Mouse (Mus musculus) left cerebral cortex, postnatal 4 days (tissue): ENCODE data around the gene Plekha3. TPM values are rescaled to one million over a fixed set of nuclear protein-coding genes. Genes with fewer than 3 reads are reported as not detected.

Experiments used
- DNase-seq: peaks from one replicate; pipeline ENCODE4 v3.0.0-alpha.2; 2022
- intact Hi-C: fragments of 180-260 bp; cut with DNase I; formaldehyde crosslinking; loops from one replicate; pipeline ENCODE4 v1.15.1; 2025
- total RNA-seq, 2 experiments: library from RNA; stranded (reverse); gene quantifications; 2 replicates each; pipeline ENCODE4 v1.2.3; 2021

The Plekha3 gene
- 10 to 100 TPM; 21.2 to 23.5 TPM for total RNA-seq

DNA sequence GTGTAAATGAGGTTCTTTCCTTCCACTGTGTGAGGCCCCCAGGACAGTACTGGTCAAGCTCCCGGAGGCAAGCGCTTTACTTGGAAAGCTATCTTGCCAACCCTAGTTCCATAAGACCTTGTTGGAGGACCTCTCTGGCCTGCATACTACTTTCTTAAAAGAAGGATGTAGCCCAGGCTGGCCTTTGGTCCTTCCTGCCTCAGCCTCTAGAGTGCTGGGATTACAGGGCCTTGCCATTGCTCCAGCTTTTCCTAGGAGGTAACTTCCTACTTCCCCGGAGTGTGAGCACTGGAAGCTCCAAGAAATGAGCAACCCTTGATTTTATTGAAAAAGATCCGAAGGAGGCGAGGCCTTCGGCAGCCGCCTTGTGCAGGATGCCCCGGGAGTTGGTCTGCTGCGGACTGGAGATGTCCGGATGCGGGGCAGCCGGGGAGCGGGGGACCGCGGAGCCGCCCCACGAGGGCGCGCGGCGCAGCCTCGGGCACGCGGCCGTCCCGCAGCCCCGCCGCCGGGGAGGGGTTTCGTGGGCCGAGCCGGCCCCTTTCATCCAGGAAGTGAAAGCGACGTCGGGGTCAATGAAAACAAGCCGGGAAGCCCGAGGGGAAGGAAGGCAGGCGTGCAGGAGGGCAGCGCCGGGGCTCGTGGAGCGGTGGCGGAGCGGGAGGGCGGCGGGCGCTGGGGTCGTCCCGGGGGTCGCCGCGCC, at the start of gene Plekha3:
TSS of gene Plekha3 (plus strand) at position 557 of the 703 bp plus-strand sequence.
- DNase-seq = peak; percentile 84
- intact Hi-C loops = no loop called here

DNA sequence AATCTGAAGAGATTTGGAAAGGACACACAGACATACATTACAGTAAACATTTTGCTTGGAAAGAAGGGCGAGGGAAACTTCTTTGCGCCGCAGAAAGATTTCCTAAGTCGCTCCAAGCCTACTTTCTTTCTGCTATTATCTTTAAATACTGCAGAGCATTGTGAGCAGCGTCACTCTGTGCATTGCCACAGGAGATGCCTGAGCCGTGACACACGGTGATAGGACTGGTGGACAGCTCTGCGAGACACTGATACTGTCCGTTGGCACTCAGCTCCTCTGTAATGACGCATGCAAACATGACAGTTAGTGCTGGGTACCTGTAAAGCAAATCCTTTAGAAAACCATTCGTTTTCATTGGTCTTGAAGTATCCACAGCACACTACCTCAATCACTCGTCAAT, 44.8 kb upstream of the Plekha3 start:
- DNase-seq = no peak
- intact Hi-C loops = loop anchor here (5.0 kb wide), 1 partner anchor 248 kb away; no protein-coding TSS in a partner anchor

DNA sequence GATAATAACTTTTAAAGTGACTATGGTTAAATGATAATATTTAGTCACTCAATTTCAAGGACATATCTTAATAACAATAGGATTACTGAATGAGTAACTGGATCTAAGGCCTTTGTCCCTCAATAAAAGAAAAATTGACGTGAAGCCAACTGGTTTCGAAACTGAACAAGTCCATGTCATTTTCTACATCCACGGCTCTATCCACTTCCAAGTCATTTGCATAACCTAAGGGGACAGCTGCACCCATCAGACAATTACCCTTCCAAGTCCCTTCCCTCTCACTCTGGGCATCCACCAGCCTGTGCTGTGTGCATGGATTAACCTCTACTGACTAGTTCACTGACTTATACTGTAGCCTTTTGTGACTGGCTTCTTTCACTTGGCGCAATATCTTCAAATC, 43.5 kb upstream of the Plekha3 start:
- intact Hi-C loops = loop anchor here (5.0 kb wide), 1 partner anchor 249 kb away; no protein-coding TSS in a partner anchor
- DNase-seq = peak; percentile 22

DNA sequence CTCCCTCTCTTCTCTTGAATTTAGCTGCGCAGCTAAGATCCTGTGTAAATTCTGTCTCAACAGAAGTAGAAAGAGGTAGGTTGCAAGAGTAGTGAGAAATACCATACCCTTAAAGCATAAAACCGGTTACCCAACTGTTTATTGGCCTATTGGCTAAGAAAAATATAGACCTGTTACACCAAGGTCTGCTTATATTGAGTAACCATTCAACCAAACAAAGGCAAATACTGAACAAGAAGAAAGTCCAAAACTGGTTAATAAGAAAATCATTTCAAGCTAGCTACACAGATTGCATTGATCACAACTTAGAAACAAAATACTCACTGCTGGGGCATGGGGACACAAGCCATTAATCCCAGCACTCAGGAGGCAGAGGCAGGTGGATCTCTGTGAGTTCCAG, 35.4 kb upstream of the Plekha3 start:
- DNase-seq = no peak
- intact Hi-C loops = no loop called here

DNA sequence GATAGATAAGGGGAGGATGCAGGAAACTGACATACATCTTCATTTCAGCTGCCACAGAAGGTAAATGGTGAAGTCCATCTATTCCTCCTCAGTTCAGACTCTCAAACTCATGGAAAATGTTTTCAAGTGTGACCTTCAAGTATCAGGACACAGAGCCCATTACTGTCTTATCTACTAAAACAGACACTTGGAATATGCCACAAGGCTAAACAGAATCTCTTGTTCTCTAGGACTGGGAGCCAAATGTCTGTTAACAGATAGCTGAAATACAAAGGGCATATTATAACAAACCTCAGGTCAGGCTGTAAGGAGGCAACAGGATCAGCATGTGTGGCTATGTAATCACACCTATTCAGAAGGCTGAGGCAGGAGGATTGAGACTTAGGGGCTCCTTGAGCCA, 31.3 kb upstream of the Plekha3 start:
- intact Hi-C loops = no loop called here
- no peak for DNase-seq

DNA sequence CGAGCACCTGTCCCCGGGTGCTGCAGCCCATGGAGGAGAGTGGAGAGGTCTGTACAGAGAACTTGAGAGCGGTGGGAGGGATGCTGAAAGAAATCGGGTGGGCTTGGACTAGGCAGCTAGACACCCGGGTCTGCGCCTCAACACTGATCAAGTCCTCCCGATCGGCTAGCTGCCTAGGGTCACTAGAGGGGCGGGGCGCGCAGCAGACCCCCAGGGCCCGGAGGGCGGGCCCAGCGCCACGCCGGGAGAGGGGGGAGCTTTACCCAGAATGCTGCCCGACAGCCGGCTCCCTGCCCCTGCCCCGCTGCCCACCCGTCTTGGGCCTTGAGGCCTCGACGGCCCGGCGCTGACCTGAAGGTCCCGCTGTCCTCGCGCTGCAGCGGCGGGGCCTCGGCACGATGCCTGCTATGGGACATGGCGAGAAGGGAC, 27.6 kb upstream of the Plekha3 start:
- intact Hi-C loops = no loop called here
- DNase-seq = peak; percentile 77

DNA sequence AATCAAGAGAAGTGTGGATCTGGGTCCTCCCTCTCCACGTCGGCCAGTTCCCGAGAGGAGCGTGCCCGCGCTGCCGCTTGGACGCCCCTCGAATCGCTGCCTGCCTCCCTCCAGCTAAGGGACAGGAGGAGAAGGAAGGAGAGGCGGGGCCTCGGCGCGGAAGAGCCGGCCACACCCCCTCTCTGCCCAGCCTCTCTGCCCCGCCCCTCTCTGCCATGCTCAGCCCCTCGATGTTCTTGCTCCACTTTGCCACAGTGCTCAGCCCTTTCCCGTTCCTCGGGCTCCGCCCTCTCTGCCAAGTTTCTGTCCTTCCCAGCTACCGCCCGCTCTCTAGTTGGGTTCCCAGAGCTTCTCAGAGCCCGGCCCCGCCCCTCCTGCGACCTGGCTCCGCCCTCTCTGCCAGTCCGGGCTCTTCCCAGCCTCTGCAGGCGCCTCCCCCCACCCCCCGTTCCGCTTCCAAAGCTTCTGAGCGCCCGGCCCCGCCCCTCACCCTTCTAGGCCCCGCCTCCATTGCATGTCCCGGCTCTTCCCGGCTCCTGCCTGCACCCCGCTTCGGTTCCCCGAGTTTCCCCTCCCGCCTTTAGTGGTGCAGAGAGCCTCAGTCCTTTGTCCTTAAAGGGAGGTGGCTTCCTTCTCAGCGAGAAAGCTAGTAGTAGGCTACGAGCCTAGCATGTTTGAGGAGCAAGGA, 27.1 kb upstream of the Plekha3 start, which contains the start of the genes Prkra and Pjvk:
TSS of gene Prkra (minus strand) at position 133 of the 688 bp plus-strand sequence.
TSS of gene Pjvk (plus strand) at position 594 of the 688 bp plus-strand sequence.
- DNase-seq = peak; percentile 100
- intact Hi-C loops = no loop called here

DNA sequence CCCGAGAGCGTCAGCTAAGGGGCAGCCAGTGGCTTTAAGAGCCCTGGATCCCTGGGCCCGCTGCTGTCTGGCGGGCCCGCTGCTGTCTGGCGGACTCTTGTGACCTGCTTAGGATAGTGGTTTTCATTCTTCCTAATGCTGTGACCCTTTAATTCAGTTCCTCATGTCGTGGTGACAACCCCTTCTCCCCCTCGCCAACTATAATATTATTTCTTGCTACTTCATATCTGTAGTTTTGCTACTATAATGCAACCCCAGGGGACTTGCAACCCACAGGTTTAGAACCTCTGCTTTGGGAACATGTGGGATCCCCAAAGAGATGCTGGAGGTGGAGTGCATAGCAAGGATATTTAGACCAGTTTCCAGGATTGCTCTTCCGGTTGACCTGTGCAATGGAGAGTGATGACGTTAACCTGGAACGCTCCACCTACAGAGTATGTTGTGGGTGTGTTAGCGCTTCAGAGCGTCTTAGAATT, 26.4 kb upstream of the Plekha3 start:
- peak; percentile 44 for DNase-seq

DNA sequence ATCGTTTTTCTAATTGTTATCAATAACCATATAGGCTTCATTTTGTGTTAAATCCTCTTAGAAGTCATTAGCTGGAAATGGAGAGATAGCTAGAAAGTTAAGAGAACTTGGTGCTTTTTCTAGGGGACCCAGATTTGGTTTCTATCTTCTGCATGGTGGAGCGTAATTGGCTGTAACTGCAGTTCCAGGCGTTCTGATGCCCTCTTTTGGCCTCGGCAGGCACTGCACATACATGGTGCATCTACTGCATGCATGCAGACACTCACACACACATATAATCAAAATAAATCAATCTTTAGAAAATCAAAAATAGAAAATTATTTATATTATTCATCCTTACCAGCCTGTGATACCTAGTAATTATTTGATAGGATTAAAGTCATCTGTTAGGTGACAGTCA, 22.0 kb upstream of the Plekha3 start:
- no peak for DNase-seq
- intact Hi-C loops = no loop called here

More for the DNA sequence above, 26.4 kb upstream of the Plekha3 start:
- intact Hi-C loops = no loop called here

DNA sequence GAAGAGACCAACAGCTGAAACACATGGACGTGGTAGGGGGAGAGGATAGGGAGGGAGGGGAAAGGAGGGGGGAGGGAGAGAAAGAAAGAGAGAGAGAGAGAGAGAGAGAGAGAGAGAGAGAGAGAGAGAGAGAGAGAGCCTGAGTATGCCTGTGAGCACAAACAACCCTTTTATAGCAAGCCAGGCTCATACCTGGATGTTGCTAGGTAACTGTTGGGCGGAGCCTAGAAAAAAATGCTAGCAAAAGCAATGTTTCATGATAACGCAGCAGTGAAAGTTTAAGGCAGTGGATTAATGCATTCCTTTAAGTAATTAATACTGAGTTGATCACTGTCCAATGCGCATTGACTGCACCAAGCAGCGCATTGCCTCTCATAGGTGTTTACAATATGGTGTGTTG, 20.4 kb upstream of the Plekha3 start:
- DNase-seq = no peak
- intact Hi-C loops = no loop called here

DNA sequence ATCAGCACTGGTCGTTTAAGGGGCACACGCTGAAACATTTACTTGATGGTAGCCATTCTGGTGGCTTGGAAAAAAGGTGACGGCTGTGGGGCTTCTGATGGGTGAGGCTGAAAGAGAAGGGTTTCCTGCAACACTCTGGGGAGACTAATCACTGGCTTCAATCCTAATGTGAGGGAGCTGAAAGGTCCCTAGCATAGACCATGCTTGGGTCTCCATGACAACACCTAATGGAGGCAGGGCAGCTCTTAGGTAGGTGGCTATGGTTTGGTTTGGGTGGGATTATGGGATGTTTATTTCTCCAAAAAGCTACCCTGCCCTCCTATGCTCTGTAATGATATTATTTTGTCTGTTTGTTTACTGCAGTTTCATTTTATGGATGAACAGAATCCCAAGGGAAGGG, 19.6 kb upstream of the Plekha3 start:
- no peak for DNase-seq
- intact Hi-C loops = no loop called here

DNA sequence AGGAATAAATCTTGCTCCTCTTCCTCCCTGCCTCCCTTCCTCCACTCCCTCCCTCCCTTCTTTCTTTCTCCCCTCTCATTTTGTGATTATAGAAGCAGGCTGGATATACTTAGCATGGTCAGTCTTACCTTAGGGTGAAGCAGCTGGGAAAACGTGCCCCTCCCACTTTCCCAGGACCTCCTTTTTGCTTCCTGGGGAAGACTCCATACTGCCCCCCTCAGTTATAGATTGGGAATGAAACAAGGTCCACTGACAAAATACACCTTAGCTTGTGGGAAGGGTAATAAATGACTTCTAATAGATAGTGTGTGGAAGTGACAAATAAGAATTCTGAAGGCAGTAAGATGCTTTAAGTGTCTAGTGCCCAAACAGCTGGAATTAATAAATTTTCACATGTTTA, 19.1 kb upstream of the Plekha3 start:
- DNase-seq = no peak
- intact Hi-C loops = no loop called here

DNA sequence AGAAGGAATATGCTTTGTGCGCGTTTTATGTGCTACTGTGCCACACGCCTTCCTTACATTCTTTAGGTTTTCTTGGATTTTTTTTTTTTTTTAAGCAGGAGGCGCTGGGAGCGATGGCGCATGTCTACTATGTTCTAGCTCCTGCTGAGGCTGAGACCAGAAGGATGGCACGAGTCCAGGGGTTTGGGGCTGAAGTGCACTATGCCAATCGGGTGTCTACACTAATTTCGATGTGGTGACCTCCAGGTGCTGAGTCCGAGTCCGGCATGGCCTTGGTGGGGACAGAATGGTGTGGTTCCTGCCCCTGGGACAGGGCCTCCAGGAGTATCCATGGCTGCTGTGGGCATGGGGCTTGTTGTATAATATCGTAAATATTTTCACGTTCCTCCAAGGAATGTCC, 16.5 kb upstream of the Plekha3 start:
- intact Hi-C loops = no loop called here
- DNase-seq = peak; percentile 37

DNA sequence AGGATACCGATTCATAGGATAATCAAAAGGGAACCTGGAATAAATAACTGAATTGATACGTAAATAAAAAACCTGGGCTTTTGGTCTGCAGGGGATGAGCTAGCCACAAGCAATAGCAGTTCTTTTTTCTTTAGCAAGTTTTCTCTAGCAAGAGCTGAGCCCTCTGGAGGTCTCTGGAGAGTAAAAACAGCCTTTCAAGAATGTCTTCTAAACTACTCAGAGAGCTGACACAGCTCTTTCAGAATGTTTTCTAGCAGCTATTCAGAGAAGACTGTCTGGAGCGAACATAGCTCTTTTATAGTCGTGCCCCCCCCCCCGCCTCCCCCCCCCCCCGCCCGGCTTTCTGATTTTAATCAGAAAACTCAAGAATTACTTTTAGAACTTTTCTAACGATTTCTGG, 15.7 kb upstream of the Plekha3 start:
- intact Hi-C loops = no loop called here

DNA sequence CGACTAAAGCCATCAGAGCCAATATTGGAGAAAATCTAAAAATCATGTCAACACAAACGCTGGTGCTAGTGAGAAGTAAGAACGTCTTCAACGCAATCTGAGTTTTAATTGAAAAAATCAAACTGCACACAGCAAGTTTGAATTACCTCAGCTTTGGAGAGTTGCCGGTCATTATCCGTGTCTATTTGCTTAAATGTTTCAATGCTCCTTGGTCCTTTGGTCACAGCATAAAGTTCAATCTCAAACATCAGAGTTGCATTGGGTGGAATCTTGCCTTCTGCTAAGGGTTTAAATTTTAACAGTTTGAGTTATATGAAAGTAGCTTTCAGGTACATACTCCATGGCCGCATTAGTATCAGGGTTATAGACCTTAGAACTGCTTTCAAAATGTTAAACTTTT, 9.6 kb upstream of the Plekha3 start:
- intact Hi-C loops = no loop called here
- no peak for DNase-seq

More for the DNA sequence above, 15.7 kb upstream of the Plekha3 start:
- no peak for DNase-seq

DNA sequence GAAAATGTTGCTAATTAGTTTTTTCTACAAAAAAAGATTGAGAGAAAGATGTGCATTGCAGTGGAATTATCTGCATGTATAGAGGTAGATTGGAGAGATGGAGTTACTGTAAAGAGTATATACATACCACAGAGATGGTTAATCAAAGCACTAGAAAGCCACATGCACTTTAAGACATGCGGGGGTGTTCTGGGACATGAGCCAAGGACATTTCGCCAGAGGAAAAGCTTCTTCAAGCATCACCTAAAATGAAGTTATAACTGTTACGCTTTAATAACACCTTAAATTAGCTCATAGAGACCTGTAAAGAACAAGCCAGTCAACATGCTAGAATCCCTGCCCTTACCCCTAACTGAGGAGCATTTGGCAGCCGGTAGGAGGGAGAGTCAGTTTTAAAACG, 7.9 kb upstream of the Plekha3 start:
- intact Hi-C loops = no loop called here
- DNase-seq = no peak

DNA sequence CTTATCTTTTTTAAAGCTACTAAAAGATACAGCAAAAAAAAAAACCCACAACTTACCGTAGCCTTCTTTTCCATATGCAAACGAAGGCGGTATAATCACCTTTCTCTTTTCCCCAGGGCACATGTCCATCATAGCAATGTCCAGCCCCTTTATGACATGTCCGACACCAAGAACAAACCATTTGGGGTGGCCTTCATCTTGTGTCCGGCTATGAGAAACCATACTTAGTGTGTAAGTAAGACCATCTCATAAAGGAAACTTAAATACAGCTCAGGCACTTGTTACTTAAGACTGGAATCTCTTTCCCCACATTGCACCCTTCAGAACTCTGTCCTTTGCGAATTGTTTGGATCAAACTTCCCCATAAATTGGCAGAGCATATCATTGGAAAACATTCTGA, 3.4 kb upstream of the Plekha3 start:
- no peak for DNase-seq
- intact Hi-C loops = no loop called here

DNA sequence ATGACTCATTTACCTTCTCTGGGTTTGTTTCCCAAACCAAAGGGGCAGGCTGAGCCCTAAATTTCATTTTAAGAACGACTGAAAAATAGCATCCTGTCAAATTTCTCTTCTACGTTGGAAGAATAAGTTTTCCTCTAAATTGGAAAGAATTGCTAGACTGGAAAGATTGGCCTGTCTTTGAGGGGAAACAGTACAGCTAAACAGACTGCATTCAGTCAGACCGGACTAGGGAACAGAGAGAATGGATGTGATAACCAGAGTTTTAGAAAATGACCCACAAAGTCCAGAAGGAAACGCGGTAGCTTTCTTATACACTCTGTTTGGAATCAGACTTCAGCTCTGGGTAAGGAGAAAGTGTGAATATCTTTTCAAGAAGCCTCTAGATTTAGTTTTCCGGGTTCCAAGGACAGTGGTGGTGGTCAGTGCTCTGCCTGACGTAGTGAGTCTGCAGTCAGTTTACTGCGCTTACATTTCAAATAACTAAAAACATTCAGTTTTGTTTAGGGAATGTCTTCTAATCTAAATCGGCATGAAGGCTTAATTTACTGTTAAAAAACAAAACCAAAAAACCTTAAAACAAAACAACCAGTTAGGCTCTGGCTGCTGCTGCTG, 2.8 kb upstream of the Plekha3 start:
- intact Hi-C loops = no loop called here
- DNase-seq = no peak

DNA sequence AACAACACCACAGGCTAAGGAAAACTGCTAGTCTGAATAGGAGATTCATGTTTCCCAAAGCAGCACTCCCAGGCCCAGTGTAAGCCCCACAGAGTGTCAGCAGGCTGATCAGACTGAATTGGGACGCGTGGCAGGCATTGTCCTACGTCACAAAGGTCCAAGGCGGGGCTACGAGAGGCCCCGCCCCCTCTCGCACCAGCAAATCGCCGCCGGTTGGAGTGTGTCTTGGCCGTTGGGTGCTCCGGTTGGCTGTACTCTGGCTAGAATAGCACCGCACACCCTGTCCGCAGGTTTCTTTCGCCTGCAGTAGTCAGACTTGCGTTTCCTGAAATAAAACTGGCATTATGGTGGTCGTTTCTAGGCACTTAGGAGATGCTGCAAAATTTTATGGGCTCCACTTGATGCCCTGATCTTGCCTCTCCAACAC, 2.1 kb upstream of the Plekha3 start, which contains the start of gene Fkbp7:
TSS of gene Fkbp7 (minus strand) at position 151 of the 427 bp plus-strand sequence.
- intact Hi-C loops = no loop called here
- peak; percentile 92 for DNase-seq

DNA sequence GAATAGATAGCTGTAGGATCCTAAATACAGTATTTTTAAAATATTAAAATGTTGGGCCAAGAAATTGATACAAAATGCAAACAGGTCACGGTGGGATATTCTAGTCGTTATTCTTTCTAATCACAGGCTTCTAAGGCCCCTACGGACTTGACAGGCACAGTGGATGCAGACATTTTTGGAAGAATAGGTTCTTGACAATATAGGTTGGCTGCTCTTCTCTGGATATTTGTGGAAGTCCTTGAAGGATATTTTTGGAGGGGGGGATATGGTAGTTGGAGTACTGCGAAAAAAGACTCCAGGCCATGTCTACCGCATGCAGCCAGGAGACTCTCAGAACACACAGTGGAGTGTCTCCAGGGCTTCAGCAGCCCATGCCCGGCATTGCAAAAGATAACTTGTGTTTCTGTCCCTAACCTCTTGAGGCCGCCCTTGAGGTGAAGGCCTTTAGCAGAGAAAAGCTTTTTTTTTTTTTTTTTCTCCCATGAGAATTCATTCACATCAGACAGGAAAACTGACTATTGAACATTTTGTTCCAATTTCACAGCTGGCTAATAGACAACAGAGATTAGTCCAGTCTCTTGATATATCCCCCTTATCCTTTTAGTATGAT, 1.5 kb upstream of the Plekha3 start:
- intact Hi-C loops = no loop called here
- DNase-seq = peak; percentile 47

DNA sequence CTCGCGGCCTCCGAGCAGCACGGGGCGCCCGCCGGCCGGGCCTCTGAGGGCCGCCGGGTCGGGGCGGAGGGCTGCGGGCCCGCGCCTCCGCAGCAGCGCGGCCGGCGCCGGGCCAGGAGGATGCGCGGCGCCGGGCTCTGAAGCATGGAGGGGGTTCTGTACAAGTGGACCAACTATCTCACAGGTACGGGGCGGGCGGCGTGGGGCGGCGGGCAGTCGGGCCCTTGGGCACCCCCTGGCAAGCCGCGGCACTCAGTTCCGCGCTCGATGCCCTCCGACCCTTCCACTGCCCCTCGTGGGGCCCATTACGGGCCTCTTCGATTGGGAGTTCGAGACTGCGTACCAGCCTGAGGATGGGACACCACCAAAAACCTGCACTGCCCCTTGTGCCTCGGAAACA, 370 bp downstream of the Plekha3 start:
- peak; percentile 33 for DNase-seq
- intact Hi-C loops = no loop called here
